Mouse (Mus musculus) embryonic stem cell, embryonic (primary cell): ENCODE results near the gene Npff.

Source experiments
- CTCF ChIA-PET, 4 experiments: fragments of 300-600 bp in 2 of 4; fragments of 350-600 bp in 2 of 4; sonication (Branson Sonifier 250); formaldehyde crosslinking; loops; one replicate each; lab custom pipeline; 2022; ENCODE audit warnings: inconsistent platforms in 2 of 4; lab: Charles Lee
- POLR2A ChIA-PET, 4 experiments: fragments of 300-600 bp in 2 of 4; fragments of 350-600 bp in 2 of 4; sonication (Branson Sonifier 250); formaldehyde crosslinking; loops; one replicate each; lab custom pipeline; 2022; ENCODE audit warnings: antibody characterized with exemption in 4 of 4, inconsistent platforms in 1 of 4; lab: Charles Lee

The Npff gene

GRCm38 (mm10) chr15:102503447-102503846 lies 21.3 kb downstream of the Npff start, which contains the start of gene Gm10337:
Gene Gm10337, plus strand, starts transcription at chr15:102503722.
- ChIA-PET CTCF (no interaction called here), POLR2A (interaction anchor here in 2 of 4 experiments (0.8 to 21.1 kb wide), 13 partner anchors 9 to 98 kb away, joined by 3 to 518 read pairs (median 7); partner anchors contain the start of genes Map3k12 (in 2 of the 2), Pcbp2 (in 2 of the 2), Tarbp2 (in 2 of the 2) and Npff (in 1 of the 2))

- ChIA-PET CTCF (no interaction called here), POLR2A (interaction anchor here (0.5 to 21.1 kb wide), 22 partner anchors 7 to 188 kb away, joined by 3 to 518 read pairs (median 10); partner anchors contain the start of genes Tarbp2 (in 3 of the 4), Map3k12 (in 2 of the 4), Pcbp2 (in 2 of the 4) and Npff (in 1 of the 4))
These were observed 22.4 kb downstream of the Npff start for GRCm38 (mm10) chr15:102502254-102502840.

GRCm38 (mm10) chr15:102501084-102501814 lies 23.5 kb downstream of the Npff start:
- POLR2A ChIA-PET, result interaction anchor here (0.5 to 21.1 kb wide), 35 partner anchors 8 to 194 kb away, joined by 3 to 518 read pairs (median 5); partner anchors contain the start of genes Tarbp2 (in 3 of the 4), Map3k12 (in 2 of the 4), Pcbp2 (in 2 of the 4) and Sp1 (in 2 of the 4)
- CTCF ChIA-PET, result interaction anchor here in 1 of 4 experiments (0.6 kb wide), 1 partner anchor 9 kb away, joined by 4 read pairs; no protein-coding TSS in a partner anchor

- POLR2A ChIA-PET, result interaction anchor here (0.6 to 21.1 kb wide), 29 partner anchors 7 to 193 kb away, joined by 3 to 518 read pairs (median 5); partner anchors contain the start of genes Map3k12 (in 2 of the 4), Pcbp2 (in 2 of the 4), Tarbp2 (in 2 of the 4) and Aaas (in 1 of the 4)
- CTCF ChIA-PET, result interaction anchor here in 1 of 4 experiments (0.5 to 0.6 kb wide), 2 partner anchors 119 to 285 kb away, joined by 3 to 8 read pairs; no protein-coding TSS in a partner anchor
These were observed 24.3 kb downstream of the Npff start for GRCm38 (mm10) chr15:102500479-102500878.

GRCm38 (mm10) chr15:102499851-102500250 lies 24.9 kb downstream of the Npff start:
- ChIA-PET CTCF (interaction anchor here in 1 of 4 experiments (0.5 to 0.6 kb wide), 2 partner anchors 119 to 284 kb away, joined by 3 to 8 read pairs; no protein-coding TSS in a partner anchor), POLR2A (interaction anchor here (0.6 to 21.1 kb wide), 17 partner anchors 6 to 149 kb away, joined by 3 to 518 read pairs (median 21); partner anchors contain the start of genes Map3k12 (in 2 of the 4), Pcbp2 (in 2 of the 4), Tarbp2 (in 2 of the 4) and Aaas (in 1 of the 4))

- ChIA-PET POLR2A (interaction anchor here in 2 of 4 experiments (1.3 to 21.1 kb wide), 11 partner anchors 6 to 29 kb away, joined by 5 to 518 read pairs (median 26); partner anchors contain the start of genes Map3k12 (in 2 of the 2), Pcbp2 (in 2 of the 2), Tarbp2 (in 2 of the 2) and Gm10337 (in 1 of the 2)), CTCF (no interaction called here)
These were observed 25.4 kb downstream of the Npff start for GRCm38 (mm10) chr15:102499370-102499769.

- CTCF ChIA-PET, result no interaction called here
- POLR2A ChIA-PET, result interaction anchor here (0.6 to 18.7 kb wide), 17 partner anchors 8 to 78 kb away, joined by 3 to 518 read pairs (median 8); partner anchors contain the start of genes Pcbp2 (in 2 of the 4), Tarbp2 (in 2 of the 4), Gm10337 (in 1 of the 4) and Map3k12 (in 1 of the 4)
These were observed 26.4 kb downstream of the Npff start for GRCm38 (mm10) chr15:102498322-102498721.

GRCm38 (mm10) chr15:102487664-102488063 lies 37.1 kb downstream of the Npff start:
- ChIA-PET CTCF (no interaction called here), POLR2A (interaction anchor here in 2 of 4 experiments (1.6 to 18.7 kb wide), 4 partner anchors 8 to 18 kb away, joined by 6 to 518 read pairs (median 129); partner anchors contain the start of genes Pcbp2 (in 2 of the 2) and Gm10337 (in 1 of the 2))

- CTCF ChIA-PET, result interaction anchor here in 3 of 4 experiments (0.6 to 0.9 kb wide), 9 partner anchors 24 to 1255 kb away, joined by 3 to 5 read pairs (median 3); no protein-coding TSS in a partner anchor
- POLR2A ChIA-PET, result interaction anchor here (0.6 to 15.3 kb wide), 46 partner anchors 8 to 1219 kb away, joined by 3 to 518 read pairs (median 4); partner anchors contain the start of genes Pcbp2 (in 3 of the 4), Gm10337 (in 2 of the 4), Map3k12 (in 2 of the 4) and Sp1 (in 2 of the 4)
These were observed 38.9 kb downstream of the Npff start for GRCm38 (mm10) chr15:102485853-102486252.

GRCm38 (mm10) chr15:102483136-102483535 lies 41.6 kb downstream of the Npff start:
- POLR2A ChIA-PET, result interaction anchor here in 3 of 4 experiments (0.6 to 15.3 kb wide), 17 partner anchors 10 to 78 kb away, joined by 3 to 518 read pairs (median 4); partner anchors contain the start of genes Pcbp2 (in 3 of the 3), Gm10337 (in 1 of the 3), Sp1 (in 1 of the 3) and Tarbp2 (in 1 of the 3)
- CTCF ChIA-PET, result no interaction called here

- CTCF ChIA-PET, result no interaction called here
- POLR2A ChIA-PET, result interaction anchor here in 2 of 4 experiments (0.7 to 15.3 kb wide), 9 partner anchors 8 to 75 kb away, joined by 3 to 518 read pairs (median 8); partner anchors contain the start of genes Gm10337 (in 1 of the 2) and Tarbp2 (in 1 of the 2)
These were observed 50.2 kb downstream of the Npff start for GRCm38 (mm10) chr15:102474520-102474919.
